Mouse (Mus musculus) CH12.LX (cell line): Measurements from ENCODE around the gene Setd3. TPM values are rescaled to one million over a fixed set of nuclear protein-coding genes. Genes with fewer than 3 reads are reported as not detected.
A peak's percentile ranks its signal among the peaks of the same experiment; 100 is the strongest.

Experiments
- DNase-seq: peaks from one replicate; pipeline ENCODE4 v3.0.0-alpha.2; 2013; ENCODE audit errors: extremely low read depth
- H3K27ac ChIP-seq: 2 replicates; pipeline ENCODE4 v1.5.1; 2012; ENCODE audit warnings: low read depth, mild to moderate bottlenecking, control low read depth, moderate library complexity; ENCODE audit not compliant: insufficient read depth
- H3K27me3 ChIP-seq: replicated peaks from 2 replicates; pipeline ENCODE3; 2012; ENCODE audit warnings: inconsistent platforms
- H3K36me3 ChIP-seq, 2 experiments: replicated peaks in 1 of 2; 2 replicates each; pipeline versions ENCODE3 to v1.6.1; 2012; ENCODE audit warnings: inconsistent platforms in 1 of 2, low read length in 1 of 2, mild to moderate bottlenecking in 1 of 2, mixed read lengths in 1 of 2, moderate library complexity in 1 of 2; ENCODE audit not compliant: control insufficient read depth in 1 of 2, insufficient read depth in 1 of 2
- H3K4me1 ChIP-seq, 2 experiments: 2 replicates each; pipeline ENCODE4 v1.6.1; 2012; ENCODE audit warnings: inconsistent platforms in 1 of 2, moderate library complexity in 1 of 2; ENCODE audit not compliant: insufficient read depth in 2 of 2, control insufficient read depth in 1 of 2
- H3K4me2 ChIP-seq: 2 replicates; pipeline ENCODE4 v1.6.1; 2012; ENCODE audit warnings: low read depth, mild to moderate bottlenecking, control low read depth; ENCODE audit not compliant: poor library complexity, insufficient read depth, severe bottlenecking
- H3K4me3 ChIP-seq, 3 experiments: fragments of 150-350 bp in 1 of 3; sonication (generic) in 1 of 3; replicated peaks in 1 of 3; 2 replicates each; pipeline versions ENCODE3 to v1.5.1; 2011 to 2012; ENCODE audit warnings: low read depth in 2 of 3, low read length in 2 of 3, mild to moderate bottlenecking in 2 of 3, moderate library complexity in 2 of 3, control low read depth in 1 of 3, improper control_type of control experiment in 1 of 3, inconsistent platforms in 1 of 3, mixed read lengths in 1 of 3; ENCODE audit not compliant: poor library complexity in 1 of 3
- H3K79me2 ChIP-seq: replicated peaks from 2 replicates; pipeline ENCODE4 v1.6.1; 2012; ENCODE audit warnings: mild to moderate bottlenecking, moderate library complexity; ENCODE audit not compliant: control insufficient read depth, poor library complexity, insufficient read depth, severe bottlenecking; ENCODE audit errors: extremely low read depth
- H3K9ac ChIP-seq: 2 replicates; pipeline ENCODE4 v1.6.1; 2012; ENCODE audit warnings: low read depth, mild to moderate bottlenecking, control low read depth, moderate library complexity; ENCODE audit not compliant: insufficient read depth
- H3K9me3 ChIP-seq: replicated peaks from 2 replicates; pipeline ENCODE3; 2012; ENCODE audit warnings: low read length, inconsistent platforms, mixed read lengths
- CHD1 ChIP-seq: IDR thresholded peaks from 2 replicates; pipeline ENCODE4 v1.6.1; 2012; ENCODE audit warnings: low read depth, low read length, improper control_type of control experiment, inconsistent platforms
- CHD2 ChIP-seq: IDR thresholded peaks from 2 replicates; pipeline ENCODE4 v1.6.1; 2011; ENCODE audit warnings: low read length, improper control_type of control experiment
- GABPA ChIP-seq: IDR thresholded peaks from 2 replicates; pipeline ENCODE4 v1.6.1; 2012; ENCODE audit warnings: low read depth, low read length, improper control_type of control experiment, inconsistent platforms; ENCODE audit not compliant: insufficient replicate concordance
- MAFK ChIP-seq: IDR thresholded peaks from 2 replicates; pipeline ENCODE4 v1.6.1; 2011; ENCODE audit warnings: low read length, improper control_type of control experiment; ENCODE audit not compliant: insufficient replicate concordance
- MEF2A ChIP-seq: IDR thresholded peaks from 2 replicates; pipeline ENCODE4 v1.6.1; 2014; ENCODE audit warnings: low read depth, mild to moderate bottlenecking, inconsistent platforms, low read length, improper control_type of control experiment, borderline replicate concordance
- MXI1 ChIP-seq: IDR thresholded peaks from 2 replicates; pipeline ENCODE4 v1.6.1; 2011; ENCODE audit warnings: mild to moderate bottlenecking, low read depth, low read length, improper control_type of control experiment
- MYC ChIP-seq: IDR thresholded peaks from 2 replicates; pipeline ENCODE4 v1.6.1; 2011; ENCODE audit warnings: low read depth, mild to moderate bottlenecking, improper control_type of control experiment, low read length
- NRF1 ChIP-seq: IDR thresholded peaks from 2 replicates; pipeline ENCODE4 v1.6.1; 2014; ENCODE audit warnings: low read depth, mild to moderate bottlenecking, inconsistent platforms, low read length, improper control_type of control experiment, moderate library complexity
- POLR2A ChIP-seq: IDR thresholded peaks from 2 replicates; pipeline ENCODE4 v1.6.1; 2011; ENCODE audit warnings: low read depth, mild to moderate bottlenecking, improper control_type of control experiment, low read length
- RCOR1 ChIP-seq: conservative IDR thresholded peaks from 2 replicates; pipeline ENCODE4 v1.6.1; 2012; ENCODE audit warnings: low read depth, mild to moderate bottlenecking, inconsistent platforms, low read length, improper control_type of control experiment
- SMC3 ChIP-seq: IDR thresholded peaks from 2 replicates; pipeline ENCODE4 v1.6.1; 2011; ENCODE audit warnings: low read depth, low read length, improper control_type of control experiment
- USF1 ChIP-seq: IDR thresholded peaks from 2 replicates; pipeline ENCODE4 v1.6.1; 2014; ENCODE audit warnings: low read depth, mild to moderate bottlenecking, inconsistent platforms, low read length, improper control_type of control experiment
- ZMIZ1 ChIP-seq: IDR thresholded peaks from 2 replicates; pipeline ENCODE4 v1.6.1; 2012; ENCODE audit warnings: low read depth, mild to moderate bottlenecking, inconsistent platforms, low read length, improper control_type of control experiment
- ZNF384 ChIP-seq: IDR thresholded peaks from 2 replicates; pipeline ENCODE4 v1.6.1; 2012; ENCODE audit warnings: low read depth, low read length, improper control_type of control experiment, inconsistent platforms
- dilution Hi-C: fragments of 300-500 bp; cut with MboI; formaldehyde crosslinking; loops from 2 replicates; pipeline ENCODE4 v1.14.3; 2020; ENCODE audit warnings: low sequenced_read_pairs; ENCODE audit not compliant: extremely low pct_unique_long_range_greater_than_20kb, extremely low pct_ligation_motif_present
- in situ Hi-C: fragments of 300-500 bp; cut with MboI; formaldehyde crosslinking; loops from 3 replicates; pipeline ENCODE4 v1.14.3; 2019; ENCODE audit warnings: low sequenced_read_pairs, low pct_ligation_motif_present, low pct_unique_long_range_greater_than_20kb, mixed read lengths
- polyA plus RNA-seq: library from polyadenylated mRNA; unstranded; fragments of >175 nt; gene quantifications from 2 replicates; pipeline ENCODE4 v1.2.1, GENCODE M21; 2012; ENCODE audit warnings: low read depth; ENCODE audit not compliant: insufficient read length
- total RNA-seq, 2 experiments: library from RNA; depleted of rRNA; stranded (reverse); fragments of 300-350 nt in 1 of 2; fragments of >200 nt in 1 of 2; gene quantifications; 2 replicates each; pipeline ENCODE4 v1.2.3; 2012 to 2014

Setd3 gene
- total and polyA plus RNA-seq, 3 experiments, result 44.3 to 65.9 (median 55.8) TPM

DNA sequence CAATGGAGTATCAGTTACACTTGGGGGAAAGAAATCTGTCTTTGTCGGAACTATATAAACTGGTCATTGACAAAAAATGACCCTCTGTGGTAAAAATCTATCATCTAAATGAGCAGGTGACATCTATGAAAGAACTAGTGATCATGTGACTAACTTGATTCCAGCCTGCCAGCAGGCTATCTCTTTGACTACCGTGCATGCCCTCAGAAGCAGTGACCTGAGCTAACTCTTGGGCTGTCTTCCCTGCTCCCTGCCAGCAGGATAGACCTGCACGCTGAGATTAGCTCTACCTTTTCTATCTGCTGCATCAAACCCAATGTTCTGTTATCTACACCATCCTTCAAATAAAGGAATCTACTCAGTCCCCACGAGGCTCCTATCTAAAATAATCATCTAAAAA lies 6.5 kb downstream of the Setd3 start:
- H3K27ac ChIP-seq, result no peak overlapping the region
- H3K36me3 ChIP-seq, result peaks cover 0 to 5% of the 10 kb centered on the region in 2 experiments
- TF ChIP-seq POLR2A (no peak), MAFK (no peak), MYC (no peak), MXI1 (no peak), CHD2 (no peak), SMC3 (no peak), CHD1 (no peak), USF1 (no peak), ZMIZ1 (no peak)
- H3K79me2 ChIP-seq, result peaks cover 81% of the 10 kb centered on the region
- no peak overlapping the region for H3K9ac ChIP-seq
- H3K4me1 ChIP-seq, result peaks cover 23 to 92% of the 10 kb centered on the region in 2 experiments
- no peaks in the 10 kb centered on the region for H3K9me3 ChIP-seq
- no peaks in the 10 kb centered on the region for H3K27me3 ChIP-seq
- no peak overlapping the region for H3K4me2 ChIP-seq
- no peak for DNase-seq
- dilution Hi-C loops, result no loop called here
- in situ Hi-C loops, result no loop called here
- no peak overlapping the region for H3K4me3 ChIP-seq

- Histone ChIP-seq H3K4me2 (no peak overlapping the region), H3K9ac (no peak overlapping the region), H3K4me1 (peaks cover 23 to 90% of the 10 kb centered on the region in 2 experiments), H3K27ac (no peak overlapping the region), H3K9me3 (no peaks in the 10 kb centered on the region), H3K36me3 (peaks cover 0 to 13% of the 10 kb centered on the region in 2 experiments), H3K4me3 (no peak overlapping the region), H3K79me2 (peaks cover 72% of the 10 kb centered on the region), H3K27me3 (no peaks in the 10 kb centered on the region)
- dilution Hi-C loops (no loop called here), in situ Hi-C loops (no loop called here)
- no peak for TF ChIP-seq NRF1
- no peak for TF ChIP-seq GABPA
- TF ChIP-seq RCOR1, result no peak
- no peak for TF ChIP-seq ZNF384
- no peak for DNase-seq
Measured at GRCm38 (mm10) chr12:108171336-108171735, 7.8 kb downstream of the Setd3 start.

DNA sequence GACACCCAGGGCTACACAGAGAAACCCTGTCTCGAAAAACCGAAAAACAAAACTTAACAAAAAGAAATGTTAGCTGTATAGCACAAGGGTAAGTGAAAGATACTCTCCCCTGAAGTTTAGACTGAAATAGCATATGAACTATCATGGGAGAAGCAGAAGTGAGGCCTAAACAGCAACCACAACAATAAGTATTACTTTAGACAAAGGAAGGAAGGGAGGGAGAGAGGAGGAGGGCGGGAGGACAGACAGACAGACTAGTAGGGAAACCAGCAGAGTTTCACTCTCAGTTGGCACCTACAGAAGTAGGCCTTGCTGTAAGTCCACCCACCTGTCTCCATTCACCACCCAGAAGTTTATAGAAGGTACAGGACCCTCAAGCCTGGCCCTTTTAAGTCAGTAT lies 8.6 kb downstream of the Setd3 start:
- H3K36me3 ChIP-seq, result peaks cover 0 to 14% of the 10 kb centered on the region in 2 experiments
- H3K9me3 ChIP-seq, result no peaks in the 10 kb centered on the region
- H3K9ac ChIP-seq, result no peak overlapping the region
- DNase-seq, result no peak
- H3K79me2 ChIP-seq, result peaks cover 69% of the 10 kb centered on the region
- dilution Hi-C loops, result no loop called here
- TF ChIP-seq SMC3 (no peak), GABPA (no peak), MEF2A (peak; percentile 45; the same call in 1 of the 2 replicates)
- H3K4me3 ChIP-seq, result no peak overlapping the region
- no peaks in the 10 kb centered on the region for H3K27me3 ChIP-seq
- in situ Hi-C loops, result no loop called here
- H3K4me1 ChIP-seq, result peaks cover 25 to 92% of the 10 kb centered on the region in 2 experiments
- no peak overlapping the region for H3K27ac ChIP-seq
- H3K4me2 ChIP-seq, result no peak overlapping the region
